Mouse (Mus musculus): Measurements from ENCODE around the gene Gja5.
"Not testable (repeated sequence)": the region's sequence is repeated elsewhere in the genome, so short reads cannot be mapped to it uniquely, and the experiment has no call there.

GRCm38 (mm10) chr3:97091971-97092370, 187.5 kb downstream of the Gja5 start:
- not testable (repeated sequence) for TF ChIP-seq ZNF384 (IDR thresholded peaks at IDR 0.05; ENCODE audit: low read depth, low read length); CHD2 (IDR thresholded peaks at IDR 0.05; ENCODE audit: low read depth, low read length); MAFK (IDR thresholded peaks at IDR 0.05; ENCODE audit: insufficient read depth, low read depth, low read length); ZC3H11A (IDR thresholded peaks at IDR 0.05; ENCODE audit: borderline replicate concordance, low read depth, low read length); HCFC1 (IDR thresholded peaks at IDR 0.05; ENCODE audit: borderline replicate concordance, insufficient read depth, low read length)
